Comparison of ENCODE assay signal across 9 mouse cellular contexts in genomic region chr10:126844689-126845088, GRCm38 (mm10). TPM values are rescaled to one million over a fixed set of nuclear protein-coding genes. Genes with fewer than 3 reads are reported as not detected.
DNase-seq lines count a peak whose midpoint lies in the region; ATAC-seq and TF ChIP-seq lines count a peak whose summit lies in the region.
"Had no signal": no experiment of that assay in that cellular context is flagged by ENCODE, and none has a peak within 500 bp of the region (broad histone marks: within the 10 kb centered on the region; RNA-seq: fewer than 3 reads in every experiment).

No protein-coding gene starts in this region.

- H3K27ac ChIP-seq in heart, embryonic 11.5 days (ENCODE audit: low read depth, low read length), result no peak overlapping the region
- no peak overlapping the region for H3K27ac ChIP-seq in forebrain, embryonic 16.5 days (ENCODE audit: low read length)
- H3K27ac ChIP-seq in kidney, embryonic 15.5 days, result no peak overlapping the region
- no peak overlapping the region for H3K27ac ChIP-seq in limb, embryonic 14.5 days (replicated peaks; ENCODE audit: low read depth, low read length)

- H3K4me1 ChIP-seq in heart, embryonic 11.5 days (ENCODE audit: control insufficient read depth, insufficient read depth, low read length), result no peaks in the 10 kb centered on the region
- peaks cover 11% of the 10 kb centered on the region for H3K4me1 ChIP-seq in forebrain, embryonic 16.5 days (replicated peaks; ENCODE audit: control insufficient read depth, insufficient read depth, low read length)
- H3K4me1 ChIP-seq in kidney, embryonic 15.5 days, result peaks cover 9% of the 10 kb centered on the region
- peaks cover 15% of the 10 kb centered on the region for H3K4me1 ChIP-seq in limb, embryonic 14.5 days (ENCODE audit: control insufficient read depth, insufficient read depth, low read length)

- WGBS in heart, embryonic 11.5 days (ENCODE audit: insufficient replicate concordance), result 30% methylated on average over 12 of the region's 12 CpGs
- WGBS in forebrain, embryonic 16.5 days, result 11% methylated on average over 12 of the region's 12 CpGs
- WGBS in kidney, embryonic 15.5 days, result 44% methylated on average over 12 of the region's 12 CpGs
- WGBS in limb, embryonic 14.5 days, result 44% methylated on average over 12 of the region's 12 CpGs

- no peak overlapping the region for H3K4me3 ChIP-seq in heart, embryonic 11.5 days (ENCODE audit: low read depth, low read length)
- no peak overlapping the region for H3K4me3 ChIP-seq in forebrain, embryonic 16.5 days (replicated peaks; ENCODE audit: low read length)
- H3K4me3 ChIP-seq in kidney, embryonic 15.5 days (replicated peaks), result no peak overlapping the region
- H3K4me3 ChIP-seq in limb, embryonic 14.5 days (replicated peaks; ENCODE audit: low read length), result no peak overlapping the region
- H3K4me3 ChIP-seq: limb, embryonic 15.5 days had no signal

- intact Hi-C loops in heart, postnatal 36 days (cut with DNase I), result no loop called here

- TF ChIP-seq POLR2A in limb, embryonic 14.5 days (IDR thresholded peaks at IDR 0.05; ENCODE audit: borderline replicate concordance, extremely low read depth, insufficient read depth, insufficient read length), result no peak

- H3K9ac ChIP-seq in heart, embryonic 11.5 days (ENCODE audit: low read depth, low read length), result no peak overlapping the region
- no peak overlapping the region for H3K9ac ChIP-seq in forebrain, embryonic 16.5 days (replicated peaks; ENCODE audit: low read depth, low read length)
- no peak overlapping the region for H3K9ac ChIP-seq in kidney, embryonic 15.5 days
- H3K9ac ChIP-seq in limb, embryonic 14.5 days (ENCODE audit: low read depth, low read length, severe bottlenecking), result no peak overlapping the region
- H3K9ac ChIP-seq: limb, embryonic 15.5 days had no signal

- no peak for DNase-seq in heart, postnatal 36 days
- peak; percentile 34 for DNase-seq in adrenal gland, postnatal 10 days
- DNase-seq in limb, embryonic 14.5 days (ENCODE audit: low spot score), result no peak
- peak; percentile 53 for DNase-seq in neural tube, embryonic 10.5 days (ENCODE audit: extremely low spot score, low spot score)
- no peak for DNase-seq in yolk sac, embryonic 10.5 days (ENCODE audit: low spot score)

- H3K36me3 ChIP-seq in heart, embryonic 11.5 days (ENCODE audit: control insufficient read depth, insufficient read depth, low read length), result no peaks in the 10 kb centered on the region
- H3K36me3 ChIP-seq in forebrain, embryonic 16.5 days (ENCODE audit: control insufficient read depth, insufficient read depth), result no peaks in the 10 kb centered on the region
- H3K36me3 ChIP-seq in kidney, embryonic 15.5 days, result no peaks in the 10 kb centered on the region
- H3K36me3 ChIP-seq in limb, embryonic 14.5 days (ENCODE audit: control insufficient read depth, insufficient read depth, low read length), result no peaks in the 10 kb centered on the region
- H3K36me3 ChIP-seq: limb, embryonic 15.5 days had no signal

- no peak for ATAC-seq in heart, embryonic 11.5 days (replicated peaks; ENCODE audit: insufficient number of reproducible peaks, low FRiP score, low TSS enrichment)
- 0 out of 2 replicates have a peak, but pooled peaks have one; percentile 37 for ATAC-seq in forebrain, embryonic 16.5 days
- ATAC-seq in kidney, embryonic 15.5 days (replicated peaks; ENCODE audit: low FRiP score), result no peak
- ATAC-seq in limb, embryonic 14.5 days (ENCODE audit: low FRiP score, low read depth), result no peak

- 0 out of 2 replicates have a peak, but pooled peaks cover 2% of the 10 kb centered on the region for H3K9me3 ChIP-seq in heart, embryonic 11.5 days (replicated peaks; ENCODE audit: control insufficient read depth, low read length)
- no peaks in the 10 kb centered on the region for H3K9me3 ChIP-seq in forebrain, embryonic 16.5 days (ENCODE audit: control insufficient read depth, low read length)
- H3K9me3 ChIP-seq in kidney, embryonic 15.5 days (replicated peaks), result no peaks in the 10 kb centered on the region
- H3K9me3 ChIP-seq in limb, embryonic 14.5 days (ENCODE audit: control insufficient read depth, low read length), result 0 out of 2 replicates have a peak, but pooled peaks cover 5% of the 10 kb centered on the region
- H3K9me3 ChIP-seq: limb, embryonic 15.5 days had no signal

- H3K27me3 ChIP-seq in heart, embryonic 11.5 days (ENCODE audit: control insufficient read depth, insufficient read depth, low read length), result no peaks in the 10 kb centered on the region
- no peaks in the 10 kb centered on the region for H3K27me3 ChIP-seq in forebrain, embryonic 16.5 days (replicated peaks; ENCODE audit: control insufficient read depth, insufficient read depth, low read length)
- H3K27me3 ChIP-seq in kidney, embryonic 15.5 days, result no peaks in the 10 kb centered on the region
- no peaks in the 10 kb centered on the region for H3K27me3 ChIP-seq in limb, embryonic 14.5 days (ENCODE audit: control insufficient read depth, insufficient read depth, low read length)
- H3K27me3 ChIP-seq: limb, embryonic 15.5 days had no signal

- H3K4me2 ChIP-seq in heart, embryonic 11.5 days, result peak overlapping the region; percentile 27
- H3K4me2 ChIP-seq in forebrain, embryonic 16.5 days (ENCODE audit: low read length), result peak overlapping the region; percentile 50
- peak overlapping the region; percentile 45 for H3K4me2 ChIP-seq in kidney, embryonic 15.5 days
- peak overlapping the region; percentile 41; the same call in 1 of the 2 replicates for H3K4me2 ChIP-seq in limb, embryonic 14.5 days (replicated peaks; ENCODE audit: low read depth, low read length, severe bottlenecking)

RNA-seq across cellular contexts. Expression of gene Atp23, which starts 56.5 kb away (rescaled TPM):
- polyA plus RNA-seq in heart, embryonic 11.5 days (2014; fragmentation: Nextera tagmentation; extraction: Ambion mirVana), result 9.4 and 11.7 TPM in 2 replicates
- 1 to 10 TPM; 3.6 to 4.4 TPM for total RNA-seq in heart, postnatal 36 days (2021)
- total RNA-seq in adrenal gland, postnatal 10 days (2021), result 10 to 100 TPM in 1 of 2 experiments, 1 to 10 TPM in 1; 7.4 to 11.3 TPM
- 10.0 and 10.5 TPM in 2 replicates for polyA plus RNA-seq in forebrain, embryonic 16.5 days (2015; fragmentation: Nextera tagmentation; extraction: Ambion mirVana)
- 18.3 and 19.5 TPM in 2 replicates for polyA plus RNA-seq in kidney, embryonic 15.5 days (2015; fragmentation: Nextera tagmentation; extraction: Ambion mirVana)
- 14.6 and 15.6 TPM in 2 replicates for polyA plus RNA-seq in limb, embryonic 14.5 days (2012; rRNA removed)
- polyA plus RNA-seq in limb, embryonic 14.5 days (2014; fragmentation: Nextera tagmentation; extraction: Ambion mirVana), result 20.4 and 25.4 TPM in 2 replicates

Comparison
In these comparisons a context has a peak if more than half of its experiments do, and no peak if none do; other contexts are left out.
1. DNase-seq: peak in adrenal gland, postnatal 10 days (single experiment) and neural tube, embryonic 10.5 days (single experiment); none in heart, postnatal 36 days (0 of 2), limb, embryonic 14.5 days (single experiment) and yolk sac, embryonic 10.5 days (single experiment).
2. Peak in every context shown above with its lines, with median percentiles within 50 percentile points of each other: H3K4me2 ChIP-seq.